Mouse (Mus musculus) left cerebral cortex, adult 2 months (tissue): ENCODE results near the gene Kif26b. TPM values are rescaled to one million over a fixed set of nuclear protein-coding genes. Genes with fewer than 3 reads are reported as not detected.
A peak's percentile ranks its signal among the peaks of the same experiment; 100 is the strongest.

Source experiments
- DNase-seq, 2 experiments: peaks; one replicate each; pipeline ENCODE4 v3.0.0; 2021 to 2022; ENCODE audit warnings: low spot score in 2 of 2, mixed read lengths in 1 of 2; ENCODE audit errors: extremely low spot score in 1 of 2
- H3K27ac ChIP-seq: fragments of 200-600 bp; 2 replicates; pipeline ENCODE4 v1.8.1; 2022
- H3K4me3 ChIP-seq: fragments of 200-600 bp; 2 replicates; pipeline ENCODE4 v1.8.1; 2022
- CTCF ChIP-seq: fragments of 200-600 bp; IDR thresholded peaks from 2 replicates; pipeline ENCODE4 v1.8.1; 2022; ENCODE audit warnings: antibody characterized with exemption, mild to moderate bottlenecking, moderate library complexity
- intact Hi-C: fragments of 180-260 bp; cut with DNase I; formaldehyde crosslinking; loops from one replicate; pipeline ENCODE4 v1.15.1; 2025
- total RNA-seq, 2 experiments: library from RNA; stranded (reverse); gene quantifications; 2 replicates each; pipeline ENCODE4 v1.2.3; 2021

Gene Kif26b
- total RNA-seq, 2 experiments from 2014 or later, result 8.3 to 10.5 TPM

GRCm38 (mm10) chr1:178542990-178543944 is 14.3 kb downstream of the Kif26b start:
- Histone ChIP-seq H3K4me3 (no peak overlapping the region), H3K27ac (no peak overlapping the region)
- no peak for TF ChIP-seq CTCF
- intact Hi-C loops, result no loop called here
- no peak for DNase-seq

- DNase-seq, result no peak
- intact Hi-C loops, result no loop called here
- no peak overlapping the region for H3K27ac ChIP-seq
- TF ChIP-seq CTCF, result no peak
- no peak overlapping the region for H3K4me3 ChIP-seq
Measured at GRCm38 (mm10) chr1:178544585-178544984, 15.7 kb downstream of the Kif26b start.

GRCm38 (mm10) chr1:178549576-178549975 is 20.7 kb downstream of the Kif26b start:
- intact Hi-C loops, result no loop called here
- Histone ChIP-seq H3K27ac (no peak overlapping the region), H3K4me3 (no peak overlapping the region)
- no peak for TF ChIP-seq CTCF
- no peak for DNase-seq

- H3K27ac ChIP-seq, result no peak overlapping the region
- no peak for DNase-seq
- intact Hi-C loops, result no loop called here
- no peak for TF ChIP-seq CTCF
- H3K4me3 ChIP-seq, result no peak overlapping the region
Measured at GRCm38 (mm10) chr1:178550477-178551047, 21.6 kb downstream of the Kif26b start.

GRCm38 (mm10) chr1:178552278-178552897 is 23.5 kb downstream of the Kif26b start:
- DNase-seq, result no peak
- Histone ChIP-seq H3K27ac (no peak overlapping the region), H3K4me3 (no peak overlapping the region)
- no peak for TF ChIP-seq CTCF
- intact Hi-C loops, result no loop called here

- Histone ChIP-seq H3K4me3 (no peak overlapping the region), H3K27ac (no peak overlapping the region)
- intact Hi-C loops, result no loop called here
- TF ChIP-seq CTCF, result no peak
- no peak for DNase-seq
Measured at GRCm38 (mm10) chr1:178552898-178553284, 24.0 kb downstream of the Kif26b start.

- intact Hi-C loops, result no loop called here
- DNase-seq, result no peak
- no peak overlapping the region for H3K27ac ChIP-seq
- TF ChIP-seq CTCF, result no peak
- no peak overlapping the region for H3K4me3 ChIP-seq
Measured at GRCm38 (mm10) chr1:178556226-178556625, 27.3 kb downstream of the Kif26b start.

- TF ChIP-seq CTCF, result peak; percentile 22
- Histone ChIP-seq H3K4me3 (no peak overlapping the region), H3K27ac (no peak overlapping the region)
- no peak for DNase-seq
- intact Hi-C loops, result no loop called here
Measured at GRCm38 (mm10) chr1:178560043-178560442, 31.1 kb downstream of the Kif26b start.

GRCm38 (mm10) chr1:178563834-178564233 is 34.9 kb downstream of the Kif26b start:
- DNase-seq, result no peak
- TF ChIP-seq CTCF, result no peak
- H3K4me3 ChIP-seq, result no peak overlapping the region
- H3K27ac ChIP-seq, result no peak overlapping the region
- intact Hi-C loops, result no loop called here

- DNase-seq, result no peak
- intact Hi-C loops, result no loop called here
- no peak for TF ChIP-seq CTCF
- Histone ChIP-seq H3K4me3 (no peak overlapping the region), H3K27ac (no peak overlapping the region)
Measured at GRCm38 (mm10) chr1:178564800-178565199, 35.9 kb downstream of the Kif26b start.

- H3K27ac ChIP-seq, result no peak overlapping the region
- H3K4me3 ChIP-seq, result no peak overlapping the region
- no peak for DNase-seq
- intact Hi-C loops, result no loop called here
- no peak for TF ChIP-seq CTCF
Measured at GRCm38 (mm10) chr1:178568551-178569545, 39.9 kb downstream of the Kif26b start.
